Comparison of ENCODE assay signal across 10 mouse cellular contexts in the genomic region with DNA sequence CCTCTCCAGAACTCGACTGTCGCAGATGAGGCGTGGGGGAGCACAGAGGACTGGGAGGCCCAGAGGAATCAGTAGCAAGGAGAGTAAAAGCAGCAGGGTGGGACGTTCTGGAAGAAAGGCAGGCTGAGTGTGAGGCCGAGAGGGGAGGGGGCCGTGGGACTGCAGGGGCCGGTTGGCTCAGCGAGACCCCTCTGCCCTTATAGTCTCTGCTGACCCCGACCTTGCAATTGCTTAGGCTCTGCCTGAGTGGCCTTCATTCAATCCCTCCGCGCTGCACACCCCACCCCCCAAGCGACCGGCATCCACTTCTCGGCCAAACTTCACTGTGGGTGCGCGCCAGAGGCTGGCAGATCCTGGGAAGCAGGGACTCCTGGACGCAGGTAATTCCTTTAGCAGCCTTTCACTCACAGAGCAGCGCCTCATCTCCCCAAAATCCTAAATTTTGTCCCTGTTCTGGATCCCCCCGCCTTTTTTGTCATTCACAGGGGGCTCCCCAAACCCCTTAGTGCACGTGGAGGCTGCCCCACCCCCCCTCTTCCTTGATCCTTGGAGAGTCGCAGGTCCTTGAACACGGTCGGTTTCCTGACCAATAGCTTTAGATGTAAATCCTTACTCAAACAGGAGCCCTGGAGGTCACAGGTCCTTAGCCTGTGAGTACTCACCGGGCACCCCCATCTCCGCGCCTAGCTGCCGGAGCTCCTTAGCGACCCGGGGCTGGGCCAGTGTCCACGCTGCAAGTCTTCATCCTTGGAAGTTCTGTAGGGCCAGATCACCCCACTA. TPM values are rescaled to one million over a fixed set of nuclear protein-coding genes. Genes with fewer than 3 reads are reported as not detected.
A peak's percentile ranks its signal among the peaks of the same experiment; 100 is the strongest.
DNase-seq lines count a peak whose midpoint lies in the region; ATAC-seq lines count a peak whose summit lies in the region.
"Had no signal": no experiment of that assay in that cellular context is flagged by ENCODE, and none has a peak within 500 bp of the region (broad histone marks: within the 10 kb centered on the region; RNA-seq: fewer than 3 reads in every experiment).

No protein-coding gene starts in this region.

- intact Hi-C loops in left cerebral cortex, postnatal 14 days (cut with DNase I): loop anchor here (10.0 kb wide), 1 partner anchor 280 kb away; no protein-coding TSS in a partner anchor

- H3K9ac ChIP-seq in hindbrain, embryonic 16.5 days (ENCODE audit: low read depth, low read length): peak overlapping the region; percentile 5
- peak overlapping the region; percentile 51; the same call in 1 of the 2 replicates for H3K9ac ChIP-seq in midbrain, embryonic 13.5 days (replicated peaks)

- peak overlapping the region; percentile 35 for H3K4me2 ChIP-seq in hindbrain, embryonic 16.5 days (ENCODE audit: low read length)
- H3K4me2 ChIP-seq in midbrain, embryonic 13.5 days (replicated peaks): peak overlapping the region; percentile 55

- no peak for ATAC-seq in erythroblast, adult 5-6 weeks (replicated peaks; ENCODE audit: low FRiP score, poor library complexity, severe bottlenecking)
- ATAC-seq in hindbrain, embryonic 16.5 days: no peak
- no peak for ATAC-seq in midbrain, embryonic 13.5 days

- WGBS in hindbrain, embryonic 16.5 days: 4% methylated on average over 30 of the region's 30 CpGs
- WGBS in midbrain, embryonic 13.5 days: 4% methylated on average over 30 of the region's 30 CpGs

- H3K9me3 ChIP-seq in erythroblast, embryonic 14.5 days (ENCODE audit: control insufficient read depth, low read length): no peaks in the 10 kb centered on the region; the same call in 1 of the 2 replicates
- H3K9me3 ChIP-seq in hindbrain, embryonic 16.5 days (ENCODE audit: control insufficient read depth, low read length): no peaks in the 10 kb centered on the region
- H3K9me3 ChIP-seq in midbrain, embryonic 13.5 days: no peaks in the 10 kb centered on the region

- peak overlapping the region; percentile 35 for H3K4me3 ChIP-seq in erythroblast, embryonic 14.5 days (replicated peaks)
- peak overlapping the region; percentile 8; the same call in 1 of the 2 replicates for H3K4me3 ChIP-seq in hindbrain, embryonic 16.5 days (ENCODE audit: low read length)
- peak overlapping the region; percentile 23 for H3K4me3 ChIP-seq in midbrain, embryonic 13.5 days (replicated peaks)

- H3K27ac ChIP-seq in hindbrain, embryonic 16.5 days (ENCODE audit: low read depth, low read length): no peak overlapping the region
- no peak overlapping the region for H3K27ac ChIP-seq in midbrain, embryonic 13.5 days

- no peaks in the 10 kb centered on the region for H3K36me3 ChIP-seq in erythroblast, embryonic 14.5 days (ENCODE audit: control insufficient read depth)
- H3K36me3 ChIP-seq in hindbrain, embryonic 16.5 days (ENCODE audit: control insufficient read depth, insufficient read depth, low read length): no peaks in the 10 kb centered on the region
- H3K36me3 ChIP-seq in midbrain, embryonic 13.5 days: no peaks in the 10 kb centered on the region

- DNase-seq in embryo, embryonic 11 days: peak; percentile 55
- no peak for DNase-seq in thymus, postnatal 25 days
- no peak for DNase-seq in adrenal gland, adult 8-10 months
- no peak for DNase-seq in left cerebral cortex, postnatal 14 days (ENCODE audit: low spot score in 2 of 2)

- no peaks in the 10 kb centered on the region for H3K4me1 ChIP-seq in erythroblast, embryonic 14.5 days (ENCODE audit: control insufficient read depth)
- peaks cover 9% of the 10 kb centered on the region for H3K4me1 ChIP-seq in hindbrain, embryonic 16.5 days (ENCODE audit: control insufficient read depth, insufficient read depth, low read depth, low read length)
- H3K4me1 ChIP-seq in midbrain, embryonic 13.5 days (replicated peaks): peaks cover 16% of the 10 kb centered on the region

- peaks cover 26% of the 10 kb centered on the region for H3K27me3 ChIP-seq in erythroblast, embryonic 14.5 days (ENCODE audit: control insufficient read depth)
- peaks cover 15% of the 10 kb centered on the region for H3K27me3 ChIP-seq in hindbrain, embryonic 16.5 days (replicated peaks; ENCODE audit: control insufficient read depth, insufficient read depth, low read length)
- H3K27me3 ChIP-seq in midbrain, embryonic 13.5 days: peaks cover 12% of the 10 kb centered on the region; the same call in 1 of the 2 replicates

RNA-seq across cellular contexts. Expression of a gene that starts 8.4 kb away (rescaled TPM):
- under 0.01 TPM in 1 of 2 replicates, not detected in the other for polyA plus RNA-seq in erythroblast, embryonic 14.5 days (2012)
- not detected in 2 replicates for total RNA-seq in erythroblast, adult 5-6 weeks (2015; ENCODE audit: low replicate concordance)
- not detected in 2 replicates for total RNA-seq in erythroblast, adult 5-6 weeks (2017; ENCODE audit: low replicate concordance)
- polyA plus RNA-seq in hindbrain, embryonic 16.5 days (2015; fragmentation: Nextera tagmentation; extraction: Ambion mirVana): 0.19 and 0.24 TPM in 2 replicates
- 0.08 and 0.12 TPM in 2 replicates for polyA plus RNA-seq in midbrain, embryonic 13.5 days (2015; fragmentation: Nextera tagmentation; extraction: Ambion mirVana)
- total RNA-seq in adrenal gland, adult 8-10 months (2022): not detected
- under 1 TPM; 0.44 to 0.55 TPM for total RNA-seq in left cerebral cortex, postnatal 14 days (2021)

RNA-seq across cellular contexts. Expression of a gene that starts 17.1 kb away (rescaled TPM):
- polyA plus RNA-seq in erythroblast, embryonic 14.5 days (2012): 7.1 and 9.3 TPM in 2 replicates
- 9.0 TPM in 1 of 2 replicates, not detected in the other for total RNA-seq in erythroblast, adult 5-6 weeks (2015; ENCODE audit: low replicate concordance)
- 4.4 and 7.2 TPM in 2 replicates for total RNA-seq in erythroblast, adult 5-6 weeks (2017; ENCODE audit: low replicate concordance)
- 79.3 and 87.0 TPM in 2 replicates for polyA plus RNA-seq in hindbrain, embryonic 16.5 days (2015; fragmentation: Nextera tagmentation; extraction: Ambion mirVana)
- polyA plus RNA-seq in midbrain, embryonic 13.5 days (2015; fragmentation: Nextera tagmentation; extraction: Ambion mirVana): 74.0 and 82.0 TPM in 2 replicates
- total RNA-seq in adrenal gland, adult 8-10 months (2022): 10 to 100 TPM; 24.4 to 31.1 (median 27.4) TPM
- 10 to 100 TPM; 28.0 to 35.2 TPM for total RNA-seq in left cerebral cortex, postnatal 14 days (2021)

RNA-seq across cellular contexts. Expression of a gene that starts 33.1 kb away (rescaled TPM):
- 2.4 and 2.6 TPM in 2 replicates for polyA plus RNA-seq in erythroblast, embryonic 14.5 days (2012)
- 5.6 and 6.1 TPM in 2 replicates for total RNA-seq in erythroblast, adult 5-6 weeks (2015; ENCODE audit: low replicate concordance)
- 5.3 and 8.4 TPM in 2 replicates for total RNA-seq in erythroblast, adult 5-6 weeks (2017; ENCODE audit: low replicate concordance)
- 11.8 and 16.3 TPM in 2 replicates for polyA plus RNA-seq in hindbrain, embryonic 16.5 days (2015; fragmentation: Nextera tagmentation; extraction: Ambion mirVana)
- 19.6 and 20.5 TPM in 2 replicates for polyA plus RNA-seq in midbrain, embryonic 13.5 days (2015; fragmentation: Nextera tagmentation; extraction: Ambion mirVana)
- total RNA-seq in adrenal gland, adult 8-10 months (2022): 10 to 100 TPM; 38.5 to 67.8 (median 56.6) TPM
- total RNA-seq in left cerebral cortex, postnatal 14 days (2021): 10 to 100 TPM; 40.0 to 44.3 TPM

RNA-seq across cellular contexts. Expression of a gene that starts 47.8 kb away (rescaled TPM):
- polyA plus RNA-seq in erythroblast, embryonic 14.5 days (2012): not detected in 2 replicates
- total RNA-seq in erythroblast, adult 5-6 weeks (2015; ENCODE audit: low replicate concordance): not detected in 2 replicates
- total RNA-seq in erythroblast, adult 5-6 weeks (2017; ENCODE audit: low replicate concordance): not detected in 2 replicates
- polyA plus RNA-seq in hindbrain, embryonic 16.5 days (2015; fragmentation: Nextera tagmentation; extraction: Ambion mirVana): not detected in 2 replicates
- polyA plus RNA-seq in midbrain, embryonic 13.5 days (2015; fragmentation: Nextera tagmentation; extraction: Ambion mirVana): not detected in 2 replicates
- total RNA-seq in adrenal gland, adult 8-10 months (2022): not detected
- total RNA-seq in left cerebral cortex, postnatal 14 days (2021): not detected
- polyA plus RNA-seq: cortical plate, adult 2 months; large intestine, adult 2 months had no signal

RNA-seq across cellular contexts. Expression of a gene that starts 48.0 kb away (rescaled TPM):
- 59.2 and 65.3 TPM in 2 replicates for polyA plus RNA-seq in erythroblast, embryonic 14.5 days (2012)
- 77.0 and 113 TPM in 2 replicates for total RNA-seq in erythroblast, adult 5-6 weeks (2015; ENCODE audit: low replicate concordance)
- 94.2 and 96.3 TPM in 2 replicates for total RNA-seq in erythroblast, adult 5-6 weeks (2017; ENCODE audit: low replicate concordance)
- polyA plus RNA-seq in hindbrain, embryonic 16.5 days (2015; fragmentation: Nextera tagmentation; extraction: Ambion mirVana): 519 and 521 TPM in 2 replicates
- polyA plus RNA-seq in midbrain, embryonic 13.5 days (2015; fragmentation: Nextera tagmentation; extraction: Ambion mirVana): 520 and 545 TPM in 2 replicates
- total RNA-seq in adrenal gland, adult 8-10 months (2022): 100 to 1,000 TPM; 569 to 665 (median 622) TPM
- 100 to 1,000 TPM; 777 to 806 TPM for total RNA-seq in left cerebral cortex, postnatal 14 days (2021)

Comparison
In these comparisons a context has a peak if more than half of its experiments do, and no peak if none do; other contexts are left out.
1. RNA of a gene that starts 33.1 kb away (total RNA-seq): 38.5 to 67.8 TPM in adrenal gland, adult 8-10 months and 40.0 to 44.3 TPM in left cerebral cortex, postnatal 14 days; 5.3 to 8.4 TPM in erythroblast, adult 5-6 weeks; every median in the first group is over 4 times any median in the second.
2. Peak in every context shown above with its lines, with median percentiles within 50 percentile points of each other: H3K4me3 ChIP-seq.